In the genomic region with DNA sequence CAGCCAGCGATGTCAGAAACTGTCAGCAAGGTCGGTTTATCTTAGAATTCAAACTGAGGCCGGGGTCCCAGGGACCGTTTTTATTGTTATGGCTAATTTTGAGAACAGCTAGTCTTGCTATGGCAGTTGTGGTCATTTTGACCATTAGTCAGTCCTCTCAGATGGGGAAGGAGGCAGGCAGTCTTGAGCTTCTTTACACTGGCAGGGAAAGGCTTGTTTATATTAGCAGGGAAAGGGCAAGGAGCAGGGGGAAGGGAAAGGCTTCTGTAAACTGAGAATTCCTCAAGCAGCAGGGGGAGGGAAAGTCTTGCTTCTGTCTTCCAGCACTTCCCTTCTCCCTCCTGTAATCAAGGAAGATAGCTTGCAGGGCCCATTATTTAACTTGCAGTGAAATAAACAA, we compare ENCODE assay signal across 10 mouse cellular contexts. TPM values are rescaled to one million over a fixed set of nuclear protein-coding genes. Genes with fewer than 3 reads are reported as not detected.
DNase-seq lines count a peak whose midpoint lies in the region; ATAC-seq and TF ChIP-seq lines count a peak whose summit lies in the region.
"Not testable (repeated sequence)": the region's sequence is repeated elsewhere in the genome, so short reads cannot be mapped to it uniquely, and the experiment has no call there.
"Had no signal": no experiment of that assay in that cellular context is flagged by ENCODE, and none has a peak within 500 bp of the region (broad histone marks: within the 10 kb centered on the region; RNA-seq: fewer than 3 reads in every experiment).

No protein-coding gene starts in this region.

- not testable (repeated sequence) for H3K9me3 ChIP-seq in embryonic facial prominence, embryonic 13.5 days; midbrain, postnatal 0 days (ENCODE audit: low read length)

- TF ChIP-seq POLR2A in heart, adult 2 months (IDR thresholded peaks at IDR 0.05; ENCODE audit: insufficient read depth, low read depth, low read length); lung, adult 2 months (IDR thresholded peaks at IDR 0.05; ENCODE audit: borderline replicate concordance, extremely low read depth, low read depth, low read length): not testable (repeated sequence)

- intact Hi-C loops in heart, adult 2 months (cut with DNase I), result loop anchor here (10.0 kb wide), 1 partner anchor 48 kb away; a partner anchor contains a TSS

- H3K4me2 ChIP-seq in embryonic facial prominence, embryonic 13.5 days, result peak overlapping the region; percentile 58
- peak overlapping the region; percentile 49 for H3K4me2 ChIP-seq in midbrain, postnatal 0 days (ENCODE audit: low read depth, low read length, poor library complexity, severe bottlenecking)

- peak overlapping the region; percentile 78; the same call in 1 of the 2 replicates for H3K27ac ChIP-seq in embryonic facial prominence, embryonic 13.5 days
- peak overlapping the region; percentile 75 for H3K27ac ChIP-seq in heart, adult 2 months
- not testable (repeated sequence) for H3K27ac ChIP-seq in midbrain, postnatal 0 days (ENCODE audit: low read depth, low read length)

- not testable (repeated sequence) for TF ChIP-seq CTCF in heart, adult 2 months (IDR thresholded peaks at IDR 0.05); lung, adult 2 months (IDR thresholded peaks at IDR 0.05; ENCODE audit: insufficient read depth, low read length); midbrain, postnatal 0 days (IDR thresholded peaks at IDR 0.05)

- H3K4me1 ChIP-seq in embryonic facial prominence, embryonic 13.5 days; heart, adult 2 months (ENCODE audit: control insufficient read depth, insufficient read depth, low read length); lung, adult 2 months (ENCODE audit: control insufficient read depth, insufficient read depth, low read length); midbrain, postnatal 0 days (ENCODE audit: insufficient read depth, low read length): not testable (repeated sequence)

- peak overlapping the region; percentile 56 for H3K4me3 ChIP-seq in embryonic facial prominence, embryonic 13.5 days
- H3K4me3 ChIP-seq in heart, adult 2 months, result peak overlapping the region; percentile 54
- not testable (repeated sequence) for H3K4me3 ChIP-seq in lung, adult 2 months (replicated peaks; ENCODE audit: extremely low read depth, low read depth, low read length)
- peak overlapping the region; percentile 52 for H3K4me3 ChIP-seq in midbrain, postnatal 0 days (ENCODE audit: low read depth, low read length)

- peak; percentile 2 for DNase-seq in adrenal gland, adult 8-10 months
- peak in 1 of 2 experiments; percentile 23 for DNase-seq in heart, adult 2 months
- peak; percentile 1 for DNase-seq in induced T-regulatory cell, adult 2 months (ENCODE audit: low read depth)
- peak; percentile 4 to 12 for DNase-seq in layer of hippocampus, postnatal 10 days (ENCODE audit: low spot score in 2 of 2)
- peak; percentile 38 for DNase-seq in lung, adult 2 months
- DNase-seq in midbrain, postnatal 0 days (ENCODE audit: low spot score), result peak; percentile 2

- not testable (repeated sequence) for TF ChIP-seq EP300 in heart, adult 2 months (IDR thresholded peaks at IDR 0.05; ENCODE audit: insufficient read depth, low read depth, low read length)

- ATAC-seq in embryonic facial prominence, embryonic 13.5 days (ENCODE audit: insufficient number of reproducible peaks, insufficient read depth, low FRiP score, low TSS enrichment, low read depth); midbrain, postnatal 0 days (ENCODE audit: low FRiP score): not testable (repeated sequence)

- H3K79me2 ChIP-seq in heart, adult 2 months (replicated peaks; ENCODE audit: control insufficient read depth, insufficient read depth, low read length), result not testable (repeated sequence)

- peaks cover 10% of the 10 kb centered on the region for H3K36me3 ChIP-seq in embryonic facial prominence, embryonic 13.5 days
- not testable (repeated sequence) for H3K36me3 ChIP-seq in heart, adult 2 months (ENCODE audit: control insufficient read depth, insufficient read depth, low read length); midbrain, postnatal 0 days (ENCODE audit: insufficient read depth, low read length)

- H3K27me3 ChIP-seq in embryonic facial prominence, embryonic 13.5 days; heart, adult 2 months (ENCODE audit: control insufficient read depth, insufficient read depth, low read length); midbrain, postnatal 0 days (ENCODE audit: insufficient read depth, low read length): not testable (repeated sequence)

- 4% methylated on average over 4 of the region's 4 CpGs for WGBS in embryonic facial prominence, embryonic 13.5 days
- 2% methylated on average over 4 of the region's 4 CpGs for WGBS in heart, adult 2 months
- under 1% methylated on average over 4 of the region's 4 CpGs for WGBS in lung, adult 2 months
- WGBS in midbrain, postnatal 0 days, result 3% methylated on average over 4 of the region's 4 CpGs

- H3K9ac ChIP-seq in embryonic facial prominence, embryonic 13.5 days, result peak overlapping the region; percentile 80
- H3K9ac ChIP-seq in heart, adult 2 months (ENCODE audit: low read depth, low read length), result peak overlapping the region; percentile 16; the same call in 1 of the 2 replicates
- peak overlapping the region; percentile 55 for H3K9ac ChIP-seq in midbrain, postnatal 0 days (replicated peaks; ENCODE audit: low read length, poor library complexity, severe bottlenecking)

RNA-seq across cellular contexts. Expression of a gene that starts 0.7 kb away (rescaled TPM):
- 10 to 100 TPM in 1 of 4 experiments, 1 to 10 TPM in 3; 5.0 to 10.2 (median 6.4) TPM for total RNA-seq in adrenal gland, adult 8-10 months (2022)
- polyA plus RNA-seq in embryonic facial prominence, embryonic 13.5 days (2015; fragmentation: Nextera tagmentation; extraction: Ambion mirVana), result 9.5 TPM in 2 replicates
- total RNA-seq in heart, adult 2 months (2021), result 1 to 10 TPM; 3.5 to 4.0 TPM
- 0.53 and 1.1 TPM in 2 replicates for polyA plus RNA-seq in heart, adult 2 months (2012; rRNA removed)
- total RNA-seq in layer of hippocampus, postnatal 10 days (2021), result 1 to 10 TPM; 7.7 to 7.9 TPM
- 0.33 and 0.46 TPM in 2 replicates for polyA plus RNA-seq in lung, adult 2 months (2012; rRNA removed)
- 4.3 and 6.3 TPM in 2 replicates for total RNA-seq in midbrain, postnatal 0 days (2014; rRNA removed)
- polyA plus RNA-seq in midbrain, postnatal 0 days (2015; fragmentation: Nextera tagmentation; extraction: Ambion mirVana), result 6.8 and 7.5 TPM in 2 replicates

RNA-seq across cellular contexts. Expression of a gene that starts 33.6 kb away (rescaled TPM):
- total RNA-seq in adrenal gland, adult 8-10 months (2022), result under 1 TPM in 2 of 4 experiments, not detected in 2; 0.08 to 0.15 TPM
- not detected in 2 replicates for polyA plus RNA-seq in embryonic facial prominence, embryonic 13.5 days (2015; fragmentation: Nextera tagmentation; extraction: Ambion mirVana)
- total RNA-seq in heart, adult 2 months (2021), result not detected
- not detected in 2 replicates for polyA plus RNA-seq in heart, adult 2 months (2012; rRNA removed)
- not detected for total RNA-seq in layer of hippocampus, postnatal 10 days (2021)
- polyA plus RNA-seq in lung, adult 2 months (2012; rRNA removed), result not detected in 2 replicates
- not detected in 2 replicates for total RNA-seq in midbrain, postnatal 0 days (2014; rRNA removed)
- not detected in 2 replicates for polyA plus RNA-seq in midbrain, postnatal 0 days (2015; fragmentation: Nextera tagmentation; extraction: Ambion mirVana)
- total RNA-seq: heart, postnatal 10 days; left cerebral cortex, postnatal 14 days had no signal
- polyA plus RNA-seq: activated CD4-positive, CD25-positive, alpha-beta regulatory T cell, adult 4 months had no signal

RNA-seq across cellular contexts. Expression of a gene that starts 50.9 kb away (rescaled TPM):
- total RNA-seq in adrenal gland, adult 8-10 months (2022), result 1 to 10 TPM; 5.2 to 8.0 (median 7.0) TPM
- polyA plus RNA-seq in embryonic facial prominence, embryonic 13.5 days (2015; fragmentation: Nextera tagmentation; extraction: Ambion mirVana), result 3.6 and 4.9 TPM in 2 replicates
- total RNA-seq in heart, adult 2 months (2021), result 1 to 10 TPM; 2.0 to 2.4 TPM
- polyA plus RNA-seq in heart, adult 2 months (2012; rRNA removed), result 0.31 and 0.61 TPM in 2 replicates
- total RNA-seq in layer of hippocampus, postnatal 10 days (2021), result 1 to 10 TPM; 4.9 to 5.6 TPM
- 0.33 and 0.53 TPM in 2 replicates for polyA plus RNA-seq in lung, adult 2 months (2012; rRNA removed)
- 1.9 and 2.7 TPM in 2 replicates for total RNA-seq in midbrain, postnatal 0 days (2014; rRNA removed)
- 1.8 and 2.5 TPM in 2 replicates for polyA plus RNA-seq in midbrain, postnatal 0 days (2015; fragmentation: Nextera tagmentation; extraction: Ambion mirVana)

Comparison
In these comparisons a context has a peak if more than half of its experiments do, and no peak if none do; other contexts are left out.
1. H3K9ac ChIP-seq: peak in every context shown above with its lines; median percentile 80 in embryonic facial prominence, embryonic 13.5 days; 55 in midbrain, postnatal 0 days; 16 in heart, adult 2 months.